Mouse (Mus musculus): ENCODE measurements around the gene Herc4. TPM values are rescaled to one million over a fixed set of nuclear protein-coding genes. Genes with fewer than 3 reads are reported as not detected.
"Not testable (repeated sequence)": the region's sequence is repeated elsewhere in the genome, so short reads cannot be mapped to it uniquely, and the experiment has no call there.

Gene Herc4
- polyA plus RNA-seq, 1 experiment from 2014 or later: 32.8 TPM

- Histone ChIP-seq H3K4me2 (no peak overlapping the region), H3K9me3 (replicated peaks; ENCODE audit: control insufficient read depth, low read length) (no peaks in the 10 kb centered on the region), H3K4me1 (ENCODE audit: control insufficient read depth, insufficient read depth, low read length) (no peaks in the 10 kb centered on the region), H3K9ac (ENCODE audit: low read depth, low read length) (no peak overlapping the region), H3K27me3 (ENCODE audit: control insufficient read depth, insufficient read depth, low read length) (no peaks in the 10 kb centered on the region), H3K4me3 (ENCODE audit: low read depth, low read length) (no peak overlapping the region), H3K36me3 (ENCODE audit: control insufficient read depth, insufficient read depth, low read length) (no peaks in the 10 kb centered on the region), H3K27ac (ENCODE audit: low read depth, low read length) (no peak overlapping the region)
- ATAC-seq (replicated peaks; ENCODE audit: insufficient number of reproducible peaks, low FRiP score, low TSS enrichment): no peak
- WGBS (ENCODE audit: insufficient replicate concordance): 84% methylated on average over 3 of the region's 3 CpGs
Observed at GRCm38 (mm10) chr10:63344751-63345150, 101.1 kb downstream of the Herc4 start.

DNA sequence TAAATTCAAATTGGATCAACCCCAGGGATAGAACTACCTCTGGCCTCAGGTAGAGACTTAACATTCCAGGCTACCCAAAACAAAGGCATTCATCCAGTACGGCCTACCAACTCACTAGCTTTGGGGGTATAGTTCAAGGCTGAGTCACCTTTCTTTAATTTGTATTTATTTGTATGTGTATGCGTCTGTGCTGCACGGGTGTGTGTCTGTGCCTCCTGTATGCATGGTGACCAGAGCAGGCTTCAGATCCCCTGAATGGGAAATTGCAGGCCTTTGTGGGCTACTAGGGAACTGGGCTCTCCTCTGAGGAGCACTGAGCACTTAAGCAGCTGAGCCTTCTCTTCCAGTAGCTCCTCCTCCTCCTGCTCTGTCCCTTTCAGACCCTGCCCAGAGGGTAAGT lies 104.7 kb downstream of the Herc4 start:
- H3K9me3 ChIP-seq (replicated peaks; ENCODE audit: control insufficient read depth, low read length): no peaks in the 10 kb centered on the region
- H3K27me3 ChIP-seq (ENCODE audit: control insufficient read depth, insufficient read depth, low read length): no peaks in the 10 kb centered on the region
- WGBS (ENCODE audit: insufficient replicate concordance): 62% methylated on average over 3 of the region's 3 CpGs
- H3K4me2 ChIP-seq: no peak overlapping the region
- no peak overlapping the region for H3K4me3 ChIP-seq (ENCODE audit: low read depth, low read length)
- no peak overlapping the region for H3K27ac ChIP-seq (ENCODE audit: low read depth, low read length)
- no peak overlapping the region for H3K9ac ChIP-seq (ENCODE audit: low read depth, low read length)
- no peaks in the 10 kb centered on the region for H3K36me3 ChIP-seq (ENCODE audit: control insufficient read depth, insufficient read depth, low read length)
- no peak for ATAC-seq (replicated peaks; ENCODE audit: insufficient number of reproducible peaks, low FRiP score, low TSS enrichment)
- no peaks in the 10 kb centered on the region for H3K4me1 ChIP-seq (ENCODE audit: control insufficient read depth, insufficient read depth, low read length)

GRCm38 (mm10) chr10:63350666-63351065 lies 107.1 kb downstream of the Herc4 start:
- 84% methylated on average over 7 of the region's 7 CpGs for WGBS (ENCODE audit: insufficient replicate concordance)
- Histone ChIP-seq H3K9ac (ENCODE audit: low read depth, low read length) (no peak overlapping the region), H3K4me1 (ENCODE audit: control insufficient read depth, insufficient read depth, low read length) (no peaks in the 10 kb centered on the region), H3K27ac (ENCODE audit: low read depth, low read length) (no peak overlapping the region), H3K4me3 (ENCODE audit: low read depth, low read length) (no peak overlapping the region), H3K4me2 (no peak overlapping the region), H3K27me3 (ENCODE audit: control insufficient read depth, insufficient read depth, low read length) (no peaks in the 10 kb centered on the region), H3K9me3 (replicated peaks; ENCODE audit: control insufficient read depth, low read length) (no peaks in the 10 kb centered on the region; the same call in 1 of the 2 replicates), H3K36me3 (ENCODE audit: control insufficient read depth, insufficient read depth, low read length) (no peaks in the 10 kb centered on the region)
- no peak for ATAC-seq (replicated peaks; ENCODE audit: insufficient number of reproducible peaks, low FRiP score, low TSS enrichment)

GRCm38 (mm10) chr10:63351099-63351498 lies 107.5 kb downstream of the Herc4 start:
- H3K27me3 ChIP-seq (ENCODE audit: control insufficient read depth, insufficient read depth, low read length); ATAC-seq (replicated peaks; ENCODE audit: insufficient number of reproducible peaks, low FRiP score, low TSS enrichment); H3K4me3 ChIP-seq (ENCODE audit: low read depth, low read length); H3K36me3 ChIP-seq (ENCODE audit: control insufficient read depth, insufficient read depth, low read length); H3K4me1 ChIP-seq (ENCODE audit: control insufficient read depth, insufficient read depth, low read length); H3K27ac ChIP-seq (ENCODE audit: low read depth, low read length); H3K9me3 ChIP-seq (replicated peaks; ENCODE audit: control insufficient read depth, low read length); H3K9ac ChIP-seq (ENCODE audit: low read depth, low read length); H3K4me2 ChIP-seq: not testable (repeated sequence)
- 81% methylated on average over 7 of the region's 7 CpGs for WGBS (ENCODE audit: insufficient replicate concordance)

DNA sequence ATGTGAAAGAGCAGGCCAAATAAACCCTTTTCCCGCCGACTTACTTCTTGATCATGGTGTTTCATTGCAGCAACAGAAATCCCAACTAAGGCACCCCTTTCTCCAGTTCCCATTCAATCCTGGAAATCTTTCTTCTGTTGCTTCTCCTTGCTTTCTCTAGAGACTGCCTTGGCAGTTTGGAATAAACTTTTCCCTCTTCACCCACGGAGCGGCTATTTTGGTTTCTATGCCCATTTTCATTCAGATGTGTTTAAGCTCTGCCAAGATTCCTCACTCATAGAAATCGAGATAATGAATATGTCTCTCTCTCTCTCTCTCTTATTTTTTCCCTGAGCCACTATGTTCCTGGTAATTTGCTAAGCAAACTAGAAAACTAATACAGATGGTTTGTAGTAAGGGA lies 108.5 kb downstream of the Herc4 start:
- no peaks in the 10 kb centered on the region for H3K4me1 ChIP-seq (ENCODE audit: control insufficient read depth, insufficient read depth, low read length)
- WGBS (ENCODE audit: insufficient replicate concordance): 80% methylated on average over 5 of the region's 5 CpGs
- no peak overlapping the region for H3K27ac ChIP-seq (ENCODE audit: low read depth, low read length)
- H3K36me3 ChIP-seq (ENCODE audit: control insufficient read depth, insufficient read depth, low read length): no peaks in the 10 kb centered on the region
- no peaks in the 10 kb centered on the region for H3K27me3 ChIP-seq (ENCODE audit: control insufficient read depth, insufficient read depth, low read length)
- H3K4me3 ChIP-seq (ENCODE audit: low read depth, low read length): no peak overlapping the region
- no peak for ATAC-seq (replicated peaks; ENCODE audit: insufficient number of reproducible peaks, low FRiP score, low TSS enrichment)
- no peak overlapping the region for H3K4me2 ChIP-seq
- no peaks in the 10 kb centered on the region; the same call in 1 of the 2 replicates for H3K9me3 ChIP-seq (replicated peaks; ENCODE audit: control insufficient read depth, low read length)
- H3K9ac ChIP-seq (ENCODE audit: low read depth, low read length): no peak overlapping the region

DNA sequence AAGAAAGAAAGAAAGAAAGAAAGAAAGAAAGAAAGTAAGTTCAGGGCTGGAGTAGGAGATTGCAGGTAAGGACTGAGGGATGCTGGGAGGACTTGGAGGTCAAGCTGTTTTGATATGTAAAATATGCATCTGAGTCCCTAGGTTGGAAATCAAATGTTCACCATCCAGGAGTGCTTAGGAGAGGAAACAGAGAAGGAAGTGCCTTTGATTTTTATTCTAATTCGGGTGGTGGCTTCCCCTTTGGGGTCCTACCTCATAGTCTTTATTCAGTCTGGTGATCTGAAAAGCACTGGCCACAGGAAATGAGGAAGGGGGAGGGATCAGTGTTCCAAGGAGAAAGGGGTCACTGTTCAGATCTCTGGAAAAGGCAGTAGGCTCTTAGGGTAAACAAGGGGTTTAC lies 116.9 kb downstream of the Herc4 start:
- Histone ChIP-seq H3K27ac (ENCODE audit: low read depth, low read length) (no peak overlapping the region), H3K4me2 (no peak overlapping the region), H3K9ac (ENCODE audit: low read depth, low read length) (no peak overlapping the region), H3K27me3 (ENCODE audit: control insufficient read depth, insufficient read depth, low read length) (no peaks in the 10 kb centered on the region), H3K36me3 (ENCODE audit: control insufficient read depth, insufficient read depth, low read length) (no peaks in the 10 kb centered on the region), H3K4me3 (ENCODE audit: low read depth, low read length) (no peak overlapping the region), H3K9me3 (replicated peaks; ENCODE audit: control insufficient read depth, low read length) (no peaks in the 10 kb centered on the region), H3K4me1 (ENCODE audit: control insufficient read depth, insufficient read depth, low read length) (no peaks in the 10 kb centered on the region)
- no peak for ATAC-seq (replicated peaks; ENCODE audit: insufficient number of reproducible peaks, low FRiP score, low TSS enrichment)
- whole genome bisulfite sequencing (ENCODE audit: insufficient replicate concordance): 50% methylated on average over 1 of the region's 1 CpGs

DNA sequence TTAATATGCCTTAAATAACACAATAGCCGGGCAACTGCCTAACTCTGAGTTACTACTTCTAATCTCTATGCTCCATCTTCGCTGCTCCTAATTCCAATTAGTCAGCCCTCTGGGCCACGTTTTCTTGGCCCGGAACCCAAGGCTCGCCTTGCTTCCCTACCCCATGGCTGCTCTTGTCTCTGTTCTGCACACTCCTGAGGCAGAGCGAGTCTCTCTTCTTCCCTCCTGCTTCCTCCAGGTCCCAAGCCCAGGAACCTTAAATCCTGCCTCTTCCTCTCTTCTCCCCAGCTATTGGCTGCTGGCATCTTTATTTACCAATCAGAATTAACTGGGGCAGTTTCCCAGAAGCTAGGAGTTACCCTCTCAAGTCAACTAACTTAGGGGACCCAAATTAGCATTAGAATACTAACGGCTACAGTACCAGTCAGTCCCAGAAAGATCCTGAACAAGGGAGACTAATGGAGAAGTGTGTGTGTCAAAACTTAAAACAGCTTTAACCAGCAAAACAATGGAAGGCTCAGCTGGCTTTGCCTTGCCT lies 122.4 kb downstream of the Herc4 start:
- Histone ChIP-seq H3K9me3 (replicated peaks; ENCODE audit: control insufficient read depth, low read length) (no peaks in the 10 kb centered on the region), H3K4me3 (ENCODE audit: low read depth, low read length) (no peak overlapping the region), H3K36me3 (ENCODE audit: control insufficient read depth, insufficient read depth, low read length) (no peaks in the 10 kb centered on the region), H3K27me3 (ENCODE audit: control insufficient read depth, insufficient read depth, low read length) (no peaks in the 10 kb centered on the region), H3K27ac (ENCODE audit: low read depth, low read length) (no peak overlapping the region), H3K4me1 (ENCODE audit: control insufficient read depth, insufficient read depth, low read length) (no peaks in the 10 kb centered on the region), H3K9ac (ENCODE audit: low read depth, low read length) (no peak overlapping the region), H3K4me2 (peak overlapping the region; percentile 51)
- ATAC-seq (replicated peaks; ENCODE audit: insufficient number of reproducible peaks, low FRiP score, low TSS enrichment): no peak
- WGBS (ENCODE audit: insufficient replicate concordance): 43% methylated on average over 7 of the region's 7 CpGs

DNA sequence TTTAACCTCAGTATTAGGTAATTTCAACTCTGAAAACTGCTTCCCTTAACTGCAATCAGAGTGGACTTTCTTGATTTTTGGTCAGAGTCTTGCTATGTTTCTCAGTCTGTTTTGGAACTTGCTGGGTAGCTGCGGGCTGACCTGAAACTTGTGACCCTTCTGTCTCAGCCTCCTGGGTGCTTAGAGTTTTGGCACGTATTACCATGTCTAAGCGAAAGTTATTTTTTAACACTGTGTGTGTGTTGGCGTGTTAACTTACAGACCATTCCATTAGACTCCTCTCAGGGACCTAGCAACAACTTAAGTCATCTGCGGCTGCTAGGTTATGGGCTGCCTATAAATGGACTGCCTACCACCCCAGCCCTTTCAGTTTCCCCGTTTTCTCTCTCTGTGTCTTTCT lies 123.8 kb downstream of the Herc4 start:
- no peaks in the 10 kb centered on the region for H3K27me3 ChIP-seq (ENCODE audit: control insufficient read depth, insufficient read depth, low read length)
- H3K4me3 ChIP-seq (ENCODE audit: low read depth, low read length): no peak overlapping the region
- no peaks in the 10 kb centered on the region for H3K4me1 ChIP-seq (ENCODE audit: control insufficient read depth, insufficient read depth, low read length)
- no peak overlapping the region for H3K9ac ChIP-seq (ENCODE audit: low read depth, low read length)
- H3K27ac ChIP-seq (ENCODE audit: low read depth, low read length): no peak overlapping the region
- no peaks in the 10 kb centered on the region for H3K36me3 ChIP-seq (ENCODE audit: control insufficient read depth, insufficient read depth, low read length)
- 71% methylated on average over 6 of the region's 6 CpGs for WGBS (ENCODE audit: insufficient replicate concordance)
- ATAC-seq (replicated peaks; ENCODE audit: insufficient number of reproducible peaks, low FRiP score, low TSS enrichment): no peak
- no peak overlapping the region for H3K4me2 ChIP-seq
- no peaks in the 10 kb centered on the region for H3K9me3 ChIP-seq (replicated peaks; ENCODE audit: control insufficient read depth, low read length)

All from heart, embryonic 11.5 days (tissue).